Mouse (Mus musculus): ENCODE measurements around the gene Cox8b. TPM values are rescaled to one million over a fixed set of nuclear protein-coding genes. Genes with fewer than 3 reads are reported as not detected.

The Cox8b gene
- total and polyA plus RNA-seq, 3 experiments: not detected

GRCm38 (mm10) chr7:140859997-140860396 is 40.2 kb downstream of the Cox8b start:
- Histone ChIP-seq H3K27ac (ENCODE audit: control insufficient read depth, low read depth, low read length) (no peak overlapping the region), H3K9ac (ENCODE audit: control insufficient read depth, low read depth, low read length, poor library complexity, severe bottlenecking) (no peak overlapping the region), H3K79me2 (ENCODE audit: control insufficient read depth, insufficient read depth, low read length, poor library complexity) (peaks cover 30% of the 10 kb centered on the region), H3K36me3 (ENCODE audit: control insufficient read depth in 1 of 2, insufficient read depth in 2 of 2, low read length in 2 of 2) (peaks cover 3 to 8% of the 10 kb centered on the region in 2 experiments), H3K4me3 (ENCODE audit: control insufficient read depth in 1 of 2, insufficient read depth in 1 of 2, low read depth in 2 of 2, low read length in 2 of 2) (no peak overlapping the region), H3K27me3 (ENCODE audit: control insufficient read depth in 1 of 2, insufficient read depth in 2 of 2, low read length in 2 of 2) (no peaks in the 10 kb centered on the region), H3K4me1 (ENCODE audit: control insufficient read depth in 1 of 2, insufficient read depth in 2 of 2, low read length in 2 of 2) (peaks cover 3 to 17% of the 10 kb centered on the region in 2 experiments; a peak in 3 of 4 replicates), H3K9me3 (replicated peaks; ENCODE audit: insufficient read depth, low read length) (no peaks in the 10 kb centered on the region)
- TF ChIP-seq CTCF (IDR thresholded peaks at IDR 0.05 in 2 of 3, conservative IDR thresholded peaks at IDR 0.05 in 1 of 3; ENCODE audit: control insufficient read depth in 1 of 3, insufficient read depth in 1 of 3, low read depth in 2 of 3, low read length in 3 of 3, poor library complexity in 1 of 3, severe bottlenecking in 1 of 3) (no peak), MXI1 (IDR thresholded peaks at IDR 0.05; ENCODE audit: low read depth, low read length) (no peak), MYB (IDR thresholded peaks at IDR 0.05; ENCODE audit: low read depth, low read length) (no peak)
- DNase-seq (ENCODE audit: low read depth, low spot score): no peak

GRCm38 (mm10) chr7:140858746-140859145 is 41.5 kb downstream of the Cox8b start:
- H3K79me2 ChIP-seq (ENCODE audit: control insufficient read depth, insufficient read depth, low read length, poor library complexity): peaks cover 37% of the 10 kb centered on the region
- H3K36me3 ChIP-seq (ENCODE audit: control insufficient read depth in 1 of 2, insufficient read depth in 2 of 2, low read length in 2 of 2): peaks cover 3 to 8% of the 10 kb centered on the region in 2 experiments
- TF ChIP-seq BHLHE40 (IDR thresholded peaks at IDR 0.05; ENCODE audit: borderline replicate concordance, low read depth, low read length): no peak
- peak overlapping the region in 1 of 2 experiments; percentile 84; a peak in 1 of 4 replicates for H3K4me3 ChIP-seq (ENCODE audit: control insufficient read depth in 1 of 2, insufficient read depth in 1 of 2, low read depth in 2 of 2, low read length in 2 of 2)
- no peak for DNase-seq (ENCODE audit: low read depth, low spot score)
- H3K4me1 ChIP-seq (ENCODE audit: control insufficient read depth in 1 of 2, insufficient read depth in 2 of 2, low read length in 2 of 2): peaks cover 3 to 19% of the 10 kb centered on the region in 2 experiments; a peak in 3 of 4 replicates
- H3K27ac ChIP-seq (ENCODE audit: control insufficient read depth, low read depth, low read length): no peak overlapping the region
- 0 out of 2 replicates have a peak overlapping the region, but pooled peaks have one; percentile 80 for H3K9ac ChIP-seq (ENCODE audit: control insufficient read depth, low read depth, low read length, poor library complexity, severe bottlenecking)
- no peaks in the 10 kb centered on the region for H3K9me3 ChIP-seq (replicated peaks; ENCODE audit: insufficient read depth, low read length)
- no peaks in the 10 kb centered on the region for H3K27me3 ChIP-seq (ENCODE audit: control insufficient read depth in 1 of 2, insufficient read depth in 2 of 2, low read length in 2 of 2)

- TF ChIP-seq TBP (IDR thresholded peaks at IDR 0.05; ENCODE audit: low read depth, low read length): 0 out of 2 replicates have a peak, but pooled peaks have one; percentile 0
- peak; percentile 48 for TF ChIP-seq SIN3A (IDR thresholded peaks at IDR 0.05; ENCODE audit: low read length)
- no peak; a peak in 1 of 4 replicates for TF ChIP-seq POLR2A (IDR thresholded peaks at IDR 0.05; ENCODE audit: control insufficient read depth in 1 of 2, insufficient read depth in 1 of 2, low read depth in 1 of 2, low read length in 2 of 2, poor library complexity in 1 of 2)
- Histone ChIP-seq H3K27ac (ENCODE audit: control insufficient read depth, low read depth, low read length) (peak within 1 kb of the TSS; percentile 89), H3K27me3 (ENCODE audit: control insufficient read depth in 1 of 2, insufficient read depth in 2 of 2, low read length in 2 of 2) (no peaks in the 10 kb centered on the region), H3K79me2 (ENCODE audit: control insufficient read depth, insufficient read depth, low read length, poor library complexity) (peaks cover 37% of the 10 kb centered on the region), H3K4me3 (ENCODE audit: control insufficient read depth in 1 of 2, insufficient read depth in 1 of 2, low read depth in 2 of 2, low read length in 2 of 2) (peak within 1 kb of the TSS; percentile 84 to 91), H3K9ac (ENCODE audit: control insufficient read depth, low read depth, low read length, poor library complexity, severe bottlenecking) (peak within 1 kb of the TSS; percentile 80), H3K9me3 (replicated peaks; ENCODE audit: insufficient read depth, low read length) (no peaks in the 10 kb centered on the region), H3K36me3 (ENCODE audit: control insufficient read depth in 1 of 2, insufficient read depth in 2 of 2, low read length in 2 of 2) (peaks cover 2 to 8% of the 10 kb centered on the region in 2 experiments), H3K4me1 (ENCODE audit: control insufficient read depth in 1 of 2, insufficient read depth in 2 of 2, low read length in 2 of 2) (peaks cover 3 to 19% of the 10 kb centered on the region in 2 experiments; a peak in 3 of 4 replicates)
- DNase-seq (ENCODE audit: low read depth, low spot score): peak; percentile 47
Measured at GRCm38 (mm10) chr7:140857550-140858505, 42.4 kb downstream of the Cox8b start, which contains the start of gene Bet1l. TSS of gene Bet1l (minus strand) at chr7:140857577.
